Mouse (Mus musculus): ENCODE data around the gene Sash3. TPM values are rescaled to one million over a fixed set of nuclear protein-coding genes. Genes with fewer than 3 reads are reported as not detected.
A peak's percentile ranks its signal among the peaks of the same experiment; 100 is the strongest.
"Not testable (repeated sequence)": the region's sequence is repeated elsewhere in the genome, so short reads cannot be mapped to it uniquely, and the experiment has no call there.

The Sash3 gene
- total RNA-seq, 2 experiments from 2014 or later, result 38.6 to 49.8 TPM

GRCm38 (mm10) chrX:48197856-48198255, 51.6 kb downstream of the Sash3 start:
- ATAC-seq (replicated peaks; ENCODE audit: low FRiP score, low TSS enrichment, poor library complexity, severe bottlenecking), result no peak

GRCm38 (mm10) chrX:48199026-48199425, 52.8 kb downstream of the Sash3 start:
- no peak for ATAC-seq (replicated peaks; ENCODE audit: low FRiP score, low TSS enrichment, poor library complexity, severe bottlenecking)

GRCm38 (mm10) chrX:48200699-48201098, 54.5 kb downstream of the Sash3 start:
- no peak for ATAC-seq (replicated peaks; ENCODE audit: low FRiP score, low TSS enrichment, poor library complexity, severe bottlenecking)

DNA sequence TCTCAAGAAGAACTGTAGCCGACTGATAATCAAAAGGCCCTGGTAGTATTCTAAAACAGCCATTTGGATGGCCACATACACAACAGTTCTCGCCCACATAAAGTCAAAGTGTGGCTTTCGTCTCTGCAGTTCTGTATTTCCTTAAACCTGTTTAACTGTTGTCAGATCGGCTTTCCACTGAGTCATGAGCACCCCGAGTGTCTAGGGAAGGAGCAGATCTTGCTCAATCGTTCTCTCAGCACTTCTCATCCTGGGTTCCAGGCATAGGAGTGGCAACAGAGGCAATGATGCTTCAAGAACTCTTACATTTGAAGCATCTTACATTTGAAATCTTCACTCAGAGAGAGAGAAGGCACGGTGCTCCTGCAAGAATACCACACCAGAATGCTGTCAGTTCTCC, 55.7 kb downstream of the Sash3 start:
- no peak for ATAC-seq (replicated peaks; ENCODE audit: low FRiP score, low TSS enrichment, poor library complexity, severe bottlenecking)

GRCm38 (mm10) chrX:48202436-48202835, 56.2 kb downstream of the Sash3 start:
- no peak for ATAC-seq (replicated peaks; ENCODE audit: low FRiP score, low TSS enrichment, poor library complexity, severe bottlenecking)

- ATAC-seq (replicated peaks; ENCODE audit: low FRiP score, low TSS enrichment, poor library complexity, severe bottlenecking), result no peak
These were observed 56.8 kb downstream of the Sash3 start for GRCm38 (mm10) chrX:48202995-48203394.

GRCm38 (mm10) chrX:48203763-48204162, 57.5 kb downstream of the Sash3 start:
- no peak for ATAC-seq (replicated peaks; ENCODE audit: low FRiP score, low TSS enrichment, poor library complexity, severe bottlenecking)

GRCm38 (mm10) chrX:48204469-48204868, 58.2 kb downstream of the Sash3 start:
- no peak for ATAC-seq (replicated peaks; ENCODE audit: low FRiP score, low TSS enrichment, poor library complexity, severe bottlenecking)

- ATAC-seq (replicated peaks; ENCODE audit: low FRiP score, low TSS enrichment, poor library complexity, severe bottlenecking), result peak; percentile 35; the same call in 1 of the 2 replicates
These were observed 61.7 kb downstream of the Sash3 start for GRCm38 (mm10) chrX:48207761-48208487.

DNA sequence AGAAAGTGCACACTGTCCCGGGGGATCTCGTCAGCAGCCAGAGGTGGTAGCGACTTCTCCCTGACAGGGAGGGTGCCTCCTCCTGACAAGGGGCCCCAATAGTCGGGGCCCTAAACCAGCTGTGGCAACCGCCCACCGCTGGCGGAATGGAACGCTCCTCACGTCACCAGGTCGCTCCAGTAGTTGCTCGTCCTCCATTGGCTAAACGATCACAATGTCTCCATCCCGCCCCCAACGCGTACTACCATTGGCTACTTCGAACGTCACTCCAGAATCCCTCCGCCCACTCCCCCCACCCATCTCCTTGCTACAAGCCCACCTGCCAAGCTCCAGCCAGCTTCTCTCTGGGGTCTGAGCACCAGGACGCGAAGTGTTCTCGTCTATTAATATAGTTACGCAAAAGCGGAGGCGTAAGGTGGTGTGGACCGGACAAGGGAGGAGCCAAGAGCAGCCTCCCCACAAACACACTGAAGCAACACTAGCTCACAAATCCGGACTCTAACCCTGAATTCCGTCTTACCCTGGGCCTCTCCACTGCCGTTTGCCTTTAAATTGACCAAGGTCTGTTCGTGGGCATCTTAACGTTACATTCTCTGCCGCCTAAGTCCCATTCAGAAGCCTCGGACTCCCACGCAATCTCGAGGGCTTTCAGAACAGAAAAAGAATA, 62.4 kb downstream of the Sash3 start, which contains the start of gene Zdhhc9:
Gene Zdhhc9, minus strand, starts transcription at position 360 of the 667 bp plus-strand sequence.
- peak; percentile 100 for ATAC-seq (replicated peaks; ENCODE audit: low FRiP score, low TSS enrichment, poor library complexity, severe bottlenecking)

- not testable (repeated sequence) for ATAC-seq (replicated peaks; ENCODE audit: low FRiP score, low TSS enrichment, poor library complexity, severe bottlenecking)
These were observed 63.5 kb downstream of the Sash3 start for GRCm38 (mm10) chrX:48209746-48210145.

Other genes with a start within 250 kb of the Sash3 start
- gene Ocrl, start 234.0 kb upstream of the Sash3 start, total RNA-seq (2014; fragmentation: Nextera tagmentation), result 53.0 and 75.1 TPM in 2 replicates
- 15.6 and 29.5 TPM in 2 replicates for gene Ocrl, start 234.0 kb upstream of the Sash3 start, total RNA-seq (2017)
- gene Apln, start 111.6 kb upstream of the Sash3 start, total RNA-seq (2014; fragmentation: Nextera tagmentation), result 0.28 TPM in 1 of 2 replicates, not detected in the other
- 0.27 TPM in 1 of 2 replicates, not detected in the other for gene Apln, start 111.6 kb upstream of the Sash3 start, total RNA-seq (2017)
- gene Xpnpep2, start 37.7 kb upstream of the Sash3 start, total RNA-seq (2014; fragmentation: Nextera tagmentation), result 3.6 TPM in 1 of 2 replicates, not detected in the other
- 0.47 TPM in 1 of 2 replicates, not detected in the other for gene Xpnpep2, start 37.7 kb upstream of the Sash3 start, total RNA-seq (2017)
- gene Zdhhc9, start 62.4 kb downstream of the Sash3 start, total RNA-seq (2014; fragmentation: Nextera tagmentation), result 12.3 and 17.4 TPM in 2 replicates
- 3.2 and 3.9 TPM in 2 replicates for gene Zdhhc9, start 62.4 kb downstream of the Sash3 start, total RNA-seq (2017)
- gene Utp14a, start 110.4 kb downstream of the Sash3 start, total RNA-seq (2014; fragmentation: Nextera tagmentation), result 61.4 and 77.8 TPM in 2 replicates
- 120 and 121 TPM in 2 replicates for gene Utp14a, start 110.4 kb downstream of the Sash3 start, total RNA-seq (2017)
- gene Bcorl1, start 194.9 kb downstream of the Sash3 start, total RNA-seq (2014; fragmentation: Nextera tagmentation), result 14.8 and 16.3 TPM in 2 replicates
- gene Bcorl1, start 194.9 kb downstream of the Sash3 start, total RNA-seq (2017), result 3.1 and 3.7 TPM in 2 replicates

Data from megakaryocyte-erythroid progenitor cell, adult 5-6 weeks (primary cell).